Mouse (Mus musculus) layer of hippocampus, adult 2 months (tissue): ENCODE measurements around the gene Mrgprh. TPM values are rescaled to one million over a fixed set of nuclear protein-coding genes. Genes with fewer than 3 reads are reported as not detected.
A peak's percentile ranks its signal among the peaks of the same experiment; 100 is the strongest.

ENCODE experiments used
- DNase-seq, 2 experiments: peaks; one replicate each; pipeline ENCODE4 v3.0.0; 2022; ENCODE audit warnings: low spot score in 2 of 2
- H3K27ac ChIP-seq: fragments of 200-600 bp; 2 replicates; pipeline ENCODE4 v1.8.1; 2022
- H3K4me3 ChIP-seq: fragments of 200-600 bp; 2 replicates; pipeline ENCODE4 v1.8.1; 2022; ENCODE audit warnings: mild to moderate bottlenecking
- CTCF ChIP-seq: fragments of 200-600 bp; conservative IDR thresholded peaks from 2 replicates; pipeline ENCODE4 v1.8.1; 2022; ENCODE audit warnings: antibody characterized with exemption, mild to moderate bottlenecking, moderate library complexity
- long read RNA-seq, 2 experiments: library from polyadenylated mRNA; stranded (forward); transcript quantifications; one replicate each; pipeline ENCODE4 v2.0.0; 2021; ENCODE audit warnings: borderline mapping rate in 2 of 2
- total RNA-seq, 2 experiments: library from RNA; stranded (reverse); gene quantifications; 2 replicates each; pipeline ENCODE4 v1.2.3; 2021

Gene Mrgprh
- total RNA-seq: under 1 TPM in 1 of 2 experiments, not detected in 1; 0.25 TPM
- long read RNA-seq, experiment 1: 0 reads
- long read RNA-seq, experiment 2: 0 reads

- no peak for TF ChIP-seq CTCF
- DNase-seq: no peak
- Histone ChIP-seq H3K27ac (no peak within 1 kb of the TSS), H3K4me3 (no peak within 1 kb of the TSS)
These were observed at the start of gene Mrgprh for GRCm38 (mm10) chr17:12875734-12876133. Gene Mrgprh, plus strand, starts transcription at chr17:12876034.

DNA sequence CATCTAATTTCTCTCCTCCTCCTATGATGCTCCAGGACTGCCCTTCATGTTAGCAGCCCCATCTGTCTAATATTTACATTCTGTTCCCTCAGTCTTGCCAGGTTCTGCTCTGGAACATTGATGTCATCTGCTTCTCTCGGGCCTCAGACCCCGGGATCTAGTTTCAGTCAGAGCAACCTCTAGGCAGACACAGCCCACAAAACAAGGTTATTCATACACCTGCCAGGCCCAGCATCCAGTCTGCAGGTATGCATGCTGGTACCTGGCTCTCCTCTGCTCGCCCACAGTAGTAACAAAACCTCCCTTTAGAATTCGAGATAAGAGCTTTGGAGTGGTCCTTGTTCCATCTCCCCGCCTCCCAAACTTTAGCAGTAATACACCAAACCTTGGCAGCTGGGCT is 45.5 kb upstream of the Mrgprh start:
- DNase-seq: no peak
- H3K27ac ChIP-seq: peak overlapping the region; percentile 73
- no peak for TF ChIP-seq CTCF

DNA sequence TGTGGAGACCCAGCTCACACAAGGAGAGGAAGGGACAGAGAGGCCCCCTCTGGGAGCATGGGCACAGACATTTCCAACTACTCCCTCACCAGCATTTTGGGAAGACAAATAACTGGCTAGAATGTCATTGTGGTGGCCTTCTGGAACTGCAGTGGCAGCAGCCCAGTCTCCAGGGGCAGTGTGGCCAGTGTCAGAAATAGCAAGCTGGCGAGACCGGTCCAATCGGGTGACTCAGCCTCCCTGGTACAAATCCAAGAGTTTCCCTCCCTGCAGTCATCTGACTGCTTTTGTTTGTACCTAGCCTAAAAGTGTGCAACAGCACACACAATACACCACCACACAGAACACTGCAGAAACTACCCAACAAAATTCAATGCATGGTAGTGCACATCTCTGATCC is 43.6 kb upstream of the Mrgprh start:
- no peak for TF ChIP-seq CTCF
- H3K27ac ChIP-seq: no peak overlapping the region
- no peak overlapping the region for H3K4me3 ChIP-seq
- DNase-seq: no peak

More for the DNA sequence above, 45.5 kb upstream of the Mrgprh start:
- H3K4me3 ChIP-seq: no peak overlapping the region

GRCm38 (mm10) chr17:12832657-12833056 is 43.2 kb upstream of the Mrgprh start:
- no peak overlapping the region for H3K27ac ChIP-seq
- DNase-seq: no peak
- no peak overlapping the region for H3K4me3 ChIP-seq
- no peak for TF ChIP-seq CTCF

GRCm38 (mm10) chr17:12834317-12834716 is 41.5 kb upstream of the Mrgprh start:
- Histone ChIP-seq H3K27ac (no peak overlapping the region), H3K4me3 (no peak overlapping the region)
- no peak for TF ChIP-seq CTCF
- DNase-seq: no peak

GRCm38 (mm10) chr17:12834826-12835225 is 41.0 kb upstream of the Mrgprh start:
- no peak for DNase-seq
- TF ChIP-seq CTCF: no peak
- Histone ChIP-seq H3K4me3 (no peak overlapping the region), H3K27ac (no peak overlapping the region)

DNA sequence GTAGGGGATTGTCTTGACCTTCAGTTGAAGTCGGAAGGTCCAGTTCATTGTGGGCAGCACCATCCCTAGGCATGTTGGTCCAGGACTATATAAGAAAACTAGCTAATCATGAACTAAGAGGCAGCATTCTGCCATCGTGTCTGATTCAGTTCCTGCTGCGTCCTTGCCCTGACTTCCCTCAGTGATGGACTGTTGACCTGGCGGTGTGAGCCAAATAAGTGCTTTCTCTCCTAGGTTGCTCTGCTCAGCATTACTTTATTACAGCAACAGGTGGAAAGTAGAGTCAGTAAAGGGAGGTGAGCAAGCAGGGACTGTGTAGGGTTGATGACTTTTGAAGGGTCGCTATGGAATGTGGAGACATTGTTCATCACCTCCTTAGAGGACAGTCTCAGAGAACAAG is 40.1 kb upstream of the Mrgprh start:
- DNase-seq: no peak
- Histone ChIP-seq H3K27ac (no peak overlapping the region), H3K4me3 (no peak overlapping the region)
- no peak for TF ChIP-seq CTCF

DNA sequence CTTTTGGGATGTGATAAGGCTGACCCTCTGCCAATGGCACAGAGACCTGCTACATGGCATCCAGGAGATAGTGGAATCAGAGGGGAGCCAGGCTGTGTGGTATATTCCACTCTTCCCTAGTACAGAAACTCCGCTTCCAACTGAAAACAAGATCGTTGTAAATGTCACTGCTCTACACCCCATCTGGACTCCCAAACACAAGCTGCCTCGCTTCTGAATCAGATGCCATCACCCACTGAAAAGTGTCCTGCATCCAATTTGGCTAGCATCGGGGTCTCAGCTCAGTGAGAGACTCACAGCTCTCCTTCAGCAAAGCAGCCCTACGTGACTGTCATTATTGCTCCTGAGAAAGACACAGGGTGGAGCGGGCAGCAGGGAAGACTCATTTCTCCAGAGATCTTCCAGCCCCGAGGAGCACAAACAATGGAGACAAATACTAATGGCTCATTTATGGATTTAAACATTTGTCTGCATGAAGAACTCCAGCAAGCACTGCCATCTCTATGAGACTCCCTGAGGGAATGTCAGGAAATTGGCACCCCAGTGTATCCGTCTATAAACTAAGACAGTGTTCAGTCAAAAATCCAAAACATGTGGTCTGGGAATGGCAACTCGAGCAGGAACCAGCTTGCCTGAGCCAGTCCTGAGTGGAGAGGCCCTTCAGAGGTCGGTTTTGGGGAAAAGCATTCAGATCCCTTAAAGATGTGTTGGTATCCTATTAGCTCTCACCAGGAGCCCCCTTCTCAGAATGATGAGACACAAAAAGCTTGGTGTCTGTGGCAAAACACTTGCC is 36.2 kb upstream of the Mrgprh start:
- TF ChIP-seq CTCF: no peak
- Histone ChIP-seq H3K27ac (peak overlapping the region; percentile 85), H3K4me3 (no peak overlapping the region)
- peak; percentile 82 to 90 for DNase-seq

DNA sequence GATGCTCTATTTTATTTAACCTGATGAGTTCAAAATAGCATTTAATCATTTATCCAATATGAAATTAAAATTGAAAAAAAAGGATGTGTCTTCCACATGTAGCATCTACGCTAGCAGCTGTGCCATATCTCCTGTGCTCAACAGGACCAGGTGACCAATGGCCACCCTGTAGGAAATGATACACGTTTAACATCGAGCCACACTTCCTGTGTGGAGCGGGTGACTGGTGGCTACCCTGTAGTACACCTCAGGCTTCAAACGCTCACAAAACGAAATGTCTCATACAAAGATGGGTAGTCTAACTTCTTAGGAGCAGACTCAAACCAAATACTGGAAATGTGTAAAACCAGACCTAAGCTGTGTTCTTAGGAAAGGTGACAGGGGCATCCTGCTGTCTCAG is 32.0 kb upstream of the Mrgprh start:
- no peak for TF ChIP-seq CTCF
- DNase-seq: no peak
- Histone ChIP-seq H3K4me3 (no peak overlapping the region), H3K27ac (no peak overlapping the region)

DNA sequence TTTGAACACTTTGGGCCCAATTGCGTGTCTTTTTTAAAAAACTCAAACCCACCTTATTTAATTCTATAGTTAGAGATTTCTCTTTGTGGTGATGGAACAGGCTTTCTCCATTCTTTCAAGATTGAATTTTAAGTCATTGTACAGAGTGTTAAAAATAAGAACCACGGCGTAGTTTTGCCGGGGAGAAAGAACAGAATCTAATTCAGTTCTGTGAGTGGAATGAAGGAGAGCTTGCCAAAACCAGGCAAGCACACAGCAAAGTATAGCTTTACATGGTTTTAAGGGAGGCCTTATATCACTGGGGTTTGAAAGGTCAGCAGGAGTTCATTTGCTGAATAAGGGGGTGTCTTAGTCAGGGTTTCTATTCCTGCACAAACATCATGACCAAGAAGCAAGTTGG is 31.3 kb upstream of the Mrgprh start:
- no peak for DNase-seq
- no peak overlapping the region for H3K27ac ChIP-seq
- no peak overlapping the region for H3K4me3 ChIP-seq
- TF ChIP-seq CTCF: no peak

DNA sequence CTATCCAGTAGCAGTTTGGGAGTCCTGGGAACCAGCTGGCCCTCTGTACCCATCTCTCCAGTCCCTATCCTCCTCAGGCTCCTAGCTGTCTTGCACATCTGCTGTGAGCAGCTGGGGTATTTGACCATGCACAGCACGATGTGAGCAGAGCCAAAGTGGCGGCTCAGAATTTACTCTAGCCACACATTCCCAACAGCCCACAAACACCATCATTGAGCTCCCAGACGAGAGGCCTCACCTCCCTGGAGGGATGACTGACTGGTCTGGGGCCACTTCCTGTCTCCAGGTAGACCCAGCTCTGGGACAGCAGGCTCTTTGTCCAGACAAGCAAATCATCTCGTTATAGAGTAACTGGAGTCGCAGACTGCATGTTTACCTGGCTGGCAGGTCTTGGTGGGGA is 30.0 kb upstream of the Mrgprh start:
- no peak for DNase-seq
- peak overlapping the region; percentile 34 for H3K27ac ChIP-seq
- H3K4me3 ChIP-seq: peak overlapping the region; percentile 4; the same call in 1 of the 2 replicates
- no peak for TF ChIP-seq CTCF

GRCm38 (mm10) chr17:12846474-12846873 is 29.4 kb upstream of the Mrgprh start:
- peak in 1 of 2 experiments; percentile 48 for DNase-seq
- no peak for TF ChIP-seq CTCF
- Histone ChIP-seq H3K4me3 (no peak overlapping the region), H3K27ac (peak overlapping the region; percentile 34)

- TF ChIP-seq CTCF: no peak
- H3K4me3 ChIP-seq: peak overlapping the region; percentile 7; the same call in 1 of the 2 replicates
- DNase-seq: no peak
- peak overlapping the region; percentile 23; the same call in 1 of the 2 replicates for H3K27ac ChIP-seq
These were observed 28.1 kb upstream of the Mrgprh start for GRCm38 (mm10) chr17:12847736-12848135.
